Mouse (Mus musculus) heart, embryonic 13.5 days (tissue): ENCODE results near the gene D11Wsu47e. TPM values are rescaled to one million over a fixed set of nuclear protein-coding genes. Genes with fewer than 3 reads are reported as not detected.

ENCODE experiments used
- ATAC-seq: fragments of 200-750 bp; cut with Nextera tagmentation; 2 replicates; pipeline ENCODE4 v1.8.0; 2017; ENCODE audit warnings: moderate TSS enrichment; ENCODE audit not compliant: insufficient number of reproducible peaks, low FRiP score, low TSS enrichment; ENCODE audit errors: extremely low read depth
- H3K27ac ChIP-seq: fragments of 300-500 bp; sonication (generic); replicated peaks from 2 replicates; pipeline ENCODE4 v1.5.1; 2015; ENCODE audit warnings: moderate library complexity, mild to moderate bottlenecking, inconsistent platforms
- H3K27me3 ChIP-seq: fragments of 300-500 bp; sonication (generic); replicated peaks from 2 replicates; pipeline ENCODE4 v1.6.1; 2015; ENCODE audit warnings: mild to moderate bottlenecking, inconsistent platforms
- H3K36me3 ChIP-seq: fragments of 300-500 bp; sonication (generic); 2 replicates; pipeline ENCODE4 v1.6.1; 2015; ENCODE audit warnings: mild to moderate bottlenecking, inconsistent platforms
- H3K4me1 ChIP-seq: fragments of 300-500 bp; sonication (generic); 2 replicates; pipeline ENCODE4 v1.6.1; 2015; ENCODE audit warnings: inconsistent platforms
- H3K4me2 ChIP-seq: fragments of 300-500 bp; sonication (generic); 2 replicates; pipeline ENCODE4 v1.6.1; 2015; ENCODE audit warnings: inconsistent platforms, mild to moderate bottlenecking, moderate library complexity
- H3K4me3 ChIP-seq: fragments of 300-500 bp; sonication (generic); 2 replicates; pipeline ENCODE4 v1.5.1; 2015; ENCODE audit warnings: moderate library complexity, mild to moderate bottlenecking, inconsistent platforms
- H3K9ac ChIP-seq: fragments of 300-500 bp; sonication (generic); 2 replicates; pipeline ENCODE4 v1.6.1; 2015; ENCODE audit warnings: inconsistent platforms, mild to moderate bottlenecking, moderate library complexity
- H3K9me3 ChIP-seq: fragments of 300-500 bp; sonication (generic); 2 replicates; pipeline ENCODE4 v1.6.1; 2016; ENCODE audit warnings: inconsistent platforms
- WGBS: fragments of 180-500 bp; shearing (Covaris S2); methylation state at CpG from one replicate; pipeline ENCODE4 v1.1.7; 2015; ENCODE audit warnings: mixed read lengths; 5-methylcytosine and 5-hydroxymethylcytosine counted together
- polyA plus RNA-seq: library from polyadenylated mRNA; unstranded; fragments of >200 nt; fragmentation: Nextera tagmentation; extraction: Ambion mirVana; gene quantifications from 2 replicates; pipeline ENCODE4 v1.2.1, GENCODE M21; 2015

D11Wsu47e gene
- polyA plus RNA-seq, 1 experiment from 2014 or later: 15.1 TPM

- no peaks in the 10 kb centered on the region for H3K9me3 ChIP-seq
- H3K27me3 ChIP-seq: peaks cover 16% of the 10 kb centered on the region
- WGBS: 80% methylated on average over 15 of the region's 15 CpGs
- H3K9ac ChIP-seq: no peak overlapping the region
- H3K4me1 ChIP-seq: peaks cover 24% of the 10 kb centered on the region
- H3K36me3 ChIP-seq: peaks cover 11% of the 10 kb centered on the region; the same call in 1 of the 2 replicates
- H3K27ac ChIP-seq: no peak overlapping the region
- no peak overlapping the region for H3K4me3 ChIP-seq
- no peak overlapping the region for H3K4me2 ChIP-seq
- no peak for ATAC-seq
Measured at GRCm38 (mm10) chr11:113705966-113706652, 21.9 kb downstream of the D11Wsu47e start.

- Histone ChIP-seq H3K4me2 (0 out of 2 replicates have a peak overlapping the region, but pooled peaks have one; percentile 36), H3K4me3 (peak overlapping the region; percentile 1; the same call in 1 of the 2 replicates), H3K27me3 (peaks cover 16% of the 10 kb centered on the region), H3K9me3 (no peaks in the 10 kb centered on the region), H3K9ac (no peak overlapping the region), H3K27ac (no peak overlapping the region), H3K4me1 (peaks cover 24% of the 10 kb centered on the region), H3K36me3 (peaks cover 11% of the 10 kb centered on the region; the same call in 1 of the 2 replicates)
- ATAC-seq: no peak
- WGBS: 53% methylated on average over 19 of the region's 19 CpGs
Measured at GRCm38 (mm10) chr11:113708629-113709213, 24.5 kb downstream of the D11Wsu47e start.

GRCm38 (mm10) chr11:113709272-113709671, 25.1 kb downstream of the D11Wsu47e start:
- H3K4me1 ChIP-seq: peaks cover 21% of the 10 kb centered on the region
- H3K9ac ChIP-seq: no peak overlapping the region
- ATAC-seq: no peak
- H3K36me3 ChIP-seq: peaks cover 11% of the 10 kb centered on the region; the same call in 1 of the 2 replicates
- peak overlapping the region; percentile 36 for H3K4me2 ChIP-seq
- peak overlapping the region; percentile 1; the same call in 1 of the 2 replicates for H3K4me3 ChIP-seq
- H3K9me3 ChIP-seq: no peaks in the 10 kb centered on the region
- H3K27me3 ChIP-seq: peaks cover 16% of the 10 kb centered on the region
- no peak overlapping the region for H3K27ac ChIP-seq
- 19% methylated on average over 15 of the region's 15 CpGs for WGBS

GRCm38 (mm10) chr11:113709731-113710256, 25.6 kb downstream of the D11Wsu47e start, which contains the start of gene Cpsf4l:
TSS of gene Cpsf4l (minus strand) at chr11:113710017.
- Histone ChIP-seq H3K27me3 (peaks cover 16% of the 10 kb centered on the region), H3K4me1 (peaks cover 21% of the 10 kb centered on the region), H3K27ac (peak within 1 kb of the TSS; percentile 48), H3K36me3 (peaks cover 11% of the 10 kb centered on the region; the same call in 1 of the 2 replicates), H3K4me2 (peak within 1 kb of the TSS; percentile 36), H3K9ac (peak within 1 kb of the TSS; percentile 67), H3K9me3 (no peaks in the 10 kb centered on the region), H3K4me3 (peak within 1 kb of the TSS; percentile 1; the same call in 1 of the 2 replicates)
- ATAC-seq: no peak
- 15% methylated on average over 11 of the region's 11 CpGs for WGBS

- H3K27me3 ChIP-seq: peaks cover 16% of the 10 kb centered on the region
- H3K9me3 ChIP-seq: no peaks in the 10 kb centered on the region
- ATAC-seq: no peak
- H3K4me2 ChIP-seq: peak overlapping the region; percentile 1
- 13% methylated on average over 10 of the region's 10 CpGs for WGBS
- no peak overlapping the region for H3K4me3 ChIP-seq
- peaks cover 11% of the 10 kb centered on the region; the same call in 1 of the 2 replicates for H3K36me3 ChIP-seq
- H3K4me1 ChIP-seq: peaks cover 24% of the 10 kb centered on the region
- peak overlapping the region; percentile 67 for H3K9ac ChIP-seq
- H3K27ac ChIP-seq: peak overlapping the region; percentile 48
Measured at GRCm38 (mm10) chr11:113710257-113710777, 26.1 kb downstream of the D11Wsu47e start.

GRCm38 (mm10) chr11:113711061-113711460, 26.8 kb downstream of the D11Wsu47e start:
- Histone ChIP-seq H3K9ac (no peak overlapping the region), H3K9me3 (no peaks in the 10 kb centered on the region), H3K4me3 (no peak overlapping the region), H3K27me3 (peaks cover 16% of the 10 kb centered on the region), H3K36me3 (peaks cover 11% of the 10 kb centered on the region; the same call in 1 of the 2 replicates), H3K4me1 (peaks cover 24% of the 10 kb centered on the region), H3K4me2 (no peak overlapping the region), H3K27ac (no peak overlapping the region)
- no peak for ATAC-seq
- WGBS: 78% methylated on average over 1 of the region's 1 CpGs

GRCm38 (mm10) chr11:113715078-113715674, 31.0 kb downstream of the D11Wsu47e start:
- H3K4me1 ChIP-seq: peaks cover 13% of the 10 kb centered on the region
- H3K27ac ChIP-seq: no peak overlapping the region
- H3K9ac ChIP-seq: no peak overlapping the region
- H3K9me3 ChIP-seq: no peaks in the 10 kb centered on the region
- 58% methylated on average over 7 of the region's 7 CpGs for WGBS
- no peaks in the 10 kb centered on the region for H3K36me3 ChIP-seq
- 0 out of 2 replicates have a peak, but pooled peaks have one; percentile 29 for ATAC-seq
- no peak overlapping the region for H3K4me3 ChIP-seq
- H3K27me3 ChIP-seq: no peaks in the 10 kb centered on the region
- H3K4me2 ChIP-seq: no peak overlapping the region

- peaks cover 6% of the 10 kb centered on the region; the same call in 1 of the 2 replicates for H3K4me1 ChIP-seq
- H3K27me3 ChIP-seq: no peaks in the 10 kb centered on the region
- no peaks in the 10 kb centered on the region for H3K36me3 ChIP-seq
- ATAC-seq: no peak
- H3K4me2 ChIP-seq: no peak overlapping the region
- no peak overlapping the region for H3K9ac ChIP-seq
- 82% methylated on average over 2 of the region's 2 CpGs for WGBS
- no peak overlapping the region for H3K27ac ChIP-seq
- H3K4me3 ChIP-seq: no peak overlapping the region
- no peaks in the 10 kb centered on the region for H3K9me3 ChIP-seq
Measured at GRCm38 (mm10) chr11:113716132-113716531, 31.9 kb downstream of the D11Wsu47e start.

- no peak overlapping the region for H3K4me2 ChIP-seq
- H3K36me3 ChIP-seq: no peaks in the 10 kb centered on the region
- WGBS: 59% methylated on average over 16 of the region's 16 CpGs
- peaks cover 12% of the 10 kb centered on the region for H3K4me1 ChIP-seq
- H3K4me3 ChIP-seq: no peak overlapping the region
- no peak for ATAC-seq
- H3K27ac ChIP-seq: no peak overlapping the region
- no peaks in the 10 kb centered on the region for H3K27me3 ChIP-seq
- H3K9me3 ChIP-seq: no peaks in the 10 kb centered on the region
- no peak overlapping the region for H3K9ac ChIP-seq
Measured at GRCm38 (mm10) chr11:113717767-113718424, 33.7 kb downstream of the D11Wsu47e start.

- H3K9ac ChIP-seq: 0 out of 2 replicates have a peak overlapping the region, but pooled peaks have one; percentile 5
- H3K4me2 ChIP-seq: no peak overlapping the region
- peak overlapping the region; percentile 15; the same call in 1 of the 2 replicates for H3K27ac ChIP-seq
- H3K4me1 ChIP-seq: peaks cover 22% of the 10 kb centered on the region
- H3K27me3 ChIP-seq: no peaks in the 10 kb centered on the region
- no peak overlapping the region for H3K4me3 ChIP-seq
- 46% methylated on average over 14 of the region's 14 CpGs for WGBS
- ATAC-seq: no peak
- no peaks in the 10 kb centered on the region for H3K9me3 ChIP-seq
- peaks cover 28% of the 10 kb centered on the region for H3K36me3 ChIP-seq
Measured at GRCm38 (mm10) chr11:113722405-113723090, 38.3 kb downstream of the D11Wsu47e start.
